Mouse (Mus musculus) myocyte (in vitro differentiated cells): Measurements from ENCODE around the gene Tgm5. TPM values are rescaled to one million over a fixed set of nuclear protein-coding genes. Genes with fewer than 3 reads are reported as not detected.

ENCODE experiments used
- H3K27me3 ChIP-seq: one replicate; pipeline ENCODE4 v1.6.1; 2011; ENCODE audit not compliant: control insufficient read depth, insufficient read depth, insufficient read length
- H3K36me3 ChIP-seq: one replicate; pipeline ENCODE4 v1.6.1; 2011; ENCODE audit not compliant: control insufficient read depth, insufficient read depth
- H3K4me2 ChIP-seq: one replicate; pipeline ENCODE4 v1.6.1; 2011; ENCODE audit warnings: low read depth, control low read depth
- H3K4me3 ChIP-seq: one replicate; pipeline ENCODE4 v1.5.1; 2011; ENCODE audit warnings: mild to moderate bottlenecking, control low read depth, moderate library complexity
- H3K79me2 ChIP-seq: one replicate; pipeline ENCODE4 v1.6.1; 2011; ENCODE audit not compliant: control insufficient read depth, insufficient read depth
- H3ac ChIP-seq: one replicate; pipeline ENCODE4 v1.6.1; 2011; ENCODE audit not compliant: control insufficient read depth, insufficient read length
- CEBPB ChIP-seq: IDR thresholded peaks from 2 replicates; pipeline ENCODE4 v1.6.1; 2011; ENCODE audit warnings: mild to moderate bottlenecking, moderate library complexity; ENCODE audit not compliant: poor library complexity, insufficient read depth, severe bottlenecking
- E2F4 ChIP-seq: IDR thresholded peaks from one replicate; pipeline ENCODE4 v1.6.1; 2011; ENCODE audit warnings: mild to moderate bottlenecking, control low read depth, moderate library complexity; ENCODE audit not compliant: insufficient read depth
- MAX ChIP-seq: IDR thresholded peaks from one replicate; pipeline ENCODE4 v1.6.1; 2011; ENCODE audit warnings: low read depth, mild to moderate bottlenecking, control low read depth
- MYOD1 ChIP-seq, 3 experiments: IDR thresholded peaks; one replicate each; pipeline ENCODE4 v1.6.1; 2011; ENCODE audit warnings: control low read depth in 2 of 3, low read depth in 2 of 3, mild to moderate bottlenecking in 2 of 3, moderate library complexity in 1 of 3; ENCODE audit not compliant: insufficient read length in 2 of 3, control insufficient read depth in 1 of 3
- MYOG ChIP-seq, 3 experiments: IDR thresholded peaks; one replicate each; pipeline ENCODE4 v1.6.1; 2011; ENCODE audit warnings: control low read depth in 2 of 3, low read depth in 2 of 3, mild to moderate bottlenecking in 2 of 3; ENCODE audit not compliant: insufficient read length in 2 of 3, control insufficient read depth in 1 of 3, insufficient read depth in 1 of 3
- POLR2A ChIP-seq: IDR thresholded peaks from one replicate; pipeline ENCODE4 v1.6.1; 2011; ENCODE audit warnings: low read depth, mild to moderate bottlenecking, control low read depth, moderate library complexity; ENCODE audit not compliant: insufficient read length
- POLR2AphosphoS2 ChIP-seq: IDR thresholded peaks from one replicate; pipeline ENCODE4 v1.6.1; 2011; ENCODE audit warnings: low read depth, control low read depth; ENCODE audit not compliant: insufficient read length
- REST ChIP-seq: IDR thresholded peaks from one replicate; pipeline ENCODE4 v1.6.1; 2011; ENCODE audit warnings: mild to moderate bottlenecking, control low read depth, moderate library complexity; ENCODE audit not compliant: insufficient read depth, insufficient read length
- SRF ChIP-seq: IDR thresholded peaks from one replicate; pipeline ENCODE4 v1.6.1; 2011; ENCODE audit warnings: low read depth; ENCODE audit not compliant: control insufficient read depth, insufficient read length
- TCF12 ChIP-seq: IDR thresholded peaks from one replicate; pipeline ENCODE4 v1.6.1; 2011; ENCODE audit warnings: mild to moderate bottlenecking, control low read depth; ENCODE audit not compliant: poor library complexity, insufficient read depth, severe bottlenecking
- TCF3 ChIP-seq: IDR thresholded peaks from one replicate; pipeline ENCODE4 v1.6.1; 2011; ENCODE audit warnings: low read depth, control low read depth; ENCODE audit not compliant: insufficient read length
- USF1 ChIP-seq: IDR thresholded peaks from one replicate; pipeline ENCODE4 v1.6.1; 2011; ENCODE audit warnings: low read depth, mild to moderate bottlenecking, control low read depth, moderate library complexity
- polyA plus RNA-seq: library from polyadenylated mRNA; unstranded; fragments of >200 nt; fragmentation: generic; extraction: Trizol; gene quantifications from one replicate; pipeline ENCODE4 v1.2.1, GENCODE M21; 2012; ENCODE audit warnings: missing spikeins

Gene Tgm5
- polyA plus RNA-seq, 1 experiment, result 0.54 TPM

DNA sequence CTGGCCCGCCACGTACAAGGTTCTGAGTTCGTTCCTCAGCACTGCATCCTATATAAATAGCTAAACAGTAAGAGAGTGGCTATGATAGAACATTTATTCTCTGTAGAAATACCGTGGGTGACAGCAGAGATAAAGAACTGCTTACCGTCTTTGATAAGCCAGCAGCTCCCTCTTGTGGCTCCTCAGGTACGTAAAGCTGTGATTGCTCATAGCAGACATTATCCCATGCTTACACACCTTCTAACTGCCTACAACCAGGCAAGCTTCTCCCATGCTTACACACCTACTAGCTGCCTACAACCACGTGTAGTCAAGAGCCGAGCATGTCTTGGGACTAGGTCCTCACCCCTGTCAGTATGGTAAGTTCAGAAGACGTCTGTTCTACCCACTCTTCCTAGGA is 16.4 kb upstream of the Tgm5 start:
- H3ac ChIP-seq, result no peak overlapping the region
- H3K36me3 ChIP-seq, result no peaks in the 10 kb centered on the region
- no peaks in the 10 kb centered on the region for H3K79me2 ChIP-seq
- H3K4me3 ChIP-seq, result no peak overlapping the region
- TF ChIP-seq POLR2A, result no peak
- TF ChIP-seq MYOG (IDR thresholded peaks at IDR 0.05; ENCODE audit: control insufficient read depth in 1 of 3, insufficient read depth in 1 of 3, insufficient read length in 2 of 3, low read depth in 2 of 3), result no peak
- no peak for TF ChIP-seq SRF
- TF ChIP-seq TCF3, result no peak
- peak overlapping the region; percentile 46 for H3K4me2 ChIP-seq
- peaks cover 15% of the 10 kb centered on the region for H3K27me3 ChIP-seq

DNA sequence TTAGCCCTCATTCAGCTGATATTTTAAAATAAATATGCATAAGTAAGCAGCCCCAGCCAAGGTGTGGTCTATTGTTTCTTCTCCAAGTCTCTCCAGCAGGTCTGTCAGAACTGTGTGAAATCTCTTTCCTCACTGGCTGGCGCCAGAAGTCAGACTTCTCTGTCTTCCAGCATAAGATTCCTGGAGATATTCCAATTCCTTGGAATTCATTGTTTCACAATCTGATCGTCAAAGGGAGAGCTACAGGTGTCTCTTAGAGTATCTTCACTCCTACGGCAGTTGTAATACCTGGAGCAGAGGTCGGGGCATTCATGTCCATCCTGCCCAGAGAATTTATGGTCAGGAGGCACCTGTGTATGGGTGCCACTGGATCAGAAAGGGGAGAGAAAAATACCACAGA is 4.1 kb upstream of the Tgm5 start:
- Histone ChIP-seq H3K4me3 (no peak overlapping the region), H3K36me3 (no peaks in the 10 kb centered on the region), H3K27me3 (no peaks in the 10 kb centered on the region), H3K4me2 (no peak overlapping the region), H3ac (no peak overlapping the region), H3K79me2 (no peaks in the 10 kb centered on the region)
- TF ChIP-seq TCF3, result no peak
- no peak for TF ChIP-seq POLR2A
- no peak for TF ChIP-seq POLR2AphosphoS2

- H3ac ChIP-seq, result no peak overlapping the region
- H3K27me3 ChIP-seq, result no peaks in the 10 kb centered on the region
- H3K79me2 ChIP-seq, result no peaks in the 10 kb centered on the region
- no peak overlapping the region for H3K4me2 ChIP-seq
- H3K36me3 ChIP-seq, result no peaks in the 10 kb centered on the region
- TF ChIP-seq REST, result no peak
- TF ChIP-seq POLR2A, result no peak
- TF ChIP-seq CEBPB, result no peak
- TF ChIP-seq TCF3, result no peak
- no peak for TF ChIP-seq TCF12
- no peak for TF ChIP-seq SRF
- TF ChIP-seq MYOD1 (IDR thresholded peaks at IDR 0.05; ENCODE audit: control insufficient read depth in 1 of 3, insufficient read length in 2 of 3, low read depth in 2 of 3), result no peak
- no peak for TF ChIP-seq USF1
- TF ChIP-seq MAX, result no peak
- no peak overlapping the region for H3K4me3 ChIP-seq
Measured at GRCm38 (mm10) chr2:121088507-121088906, 2.9 kb upstream of the Tgm5 start.

DNA sequence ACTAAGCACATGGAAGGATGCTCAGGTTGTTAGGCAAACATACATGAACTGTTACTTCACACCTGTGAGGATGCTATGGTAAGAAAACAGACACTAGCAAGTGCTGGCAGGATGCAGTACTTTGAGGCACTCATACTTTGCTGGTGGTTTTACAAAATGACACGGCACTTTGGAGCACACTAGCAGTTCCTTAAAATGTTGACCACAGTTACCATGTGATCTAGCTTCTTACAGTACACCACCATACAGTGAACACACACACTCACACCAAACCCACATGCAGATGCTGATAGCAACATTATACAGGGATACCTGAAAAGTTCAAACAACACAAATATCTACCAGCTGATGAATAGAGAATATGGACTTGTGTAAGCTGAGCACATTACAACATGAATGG is 3.0 kb downstream of the Tgm5 start:
- Histone ChIP-seq H3ac (no peak overlapping the region), H3K4me2 (no peak overlapping the region), H3K79me2 (no peaks in the 10 kb centered on the region), H3K4me3 (no peak overlapping the region), H3K27me3 (peaks cover 7% of the 10 kb centered on the region), H3K36me3 (no peaks in the 10 kb centered on the region)
- no peak for TF ChIP-seq USF1
- TF ChIP-seq CEBPB, result no peak
- no peak for TF ChIP-seq REST
- no peak for TF ChIP-seq POLR2A

DNA sequence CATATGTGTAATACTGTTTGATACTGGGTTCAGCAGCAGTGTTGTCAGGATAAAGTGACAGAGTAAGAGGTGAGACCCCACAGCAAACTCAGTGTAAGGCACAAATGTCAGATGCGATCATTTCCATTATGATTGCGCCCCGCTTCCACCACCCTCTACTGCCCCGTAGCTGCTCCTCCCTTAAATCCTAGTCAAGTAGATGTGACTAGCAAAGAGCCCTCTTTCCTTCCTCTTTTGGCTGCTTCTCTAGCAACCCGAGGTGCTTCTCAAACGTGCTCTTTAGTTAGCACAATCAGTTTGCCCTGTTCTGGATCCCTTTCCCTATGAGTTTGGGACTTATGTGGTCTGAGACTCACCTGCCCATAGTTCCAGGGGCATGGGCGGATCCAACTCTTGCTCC is 10.9 kb downstream of the Tgm5 start:
- Histone ChIP-seq H3K27me3 (peaks cover 7% of the 10 kb centered on the region), H3K79me2 (no peaks in the 10 kb centered on the region), H3K4me2 (no peak overlapping the region), H3ac (no peak overlapping the region), H3K4me3 (no peak overlapping the region), H3K36me3 (no peaks in the 10 kb centered on the region)
- TF ChIP-seq CEBPB, result no peak
- no peak for TF ChIP-seq MAX
- TF ChIP-seq TCF3, result no peak
- no peak for TF ChIP-seq SRF
- no peak for TF ChIP-seq POLR2AphosphoS2
- TF ChIP-seq REST, result no peak
- TF ChIP-seq MYOD1 (IDR thresholded peaks at IDR 0.05; ENCODE audit: control insufficient read depth in 1 of 3, insufficient read length in 2 of 3, low read depth in 2 of 3), result no peak
- no peak for TF ChIP-seq MYOG (IDR thresholded peaks at IDR 0.05; ENCODE audit: control insufficient read depth in 1 of 3, insufficient read depth in 1 of 3, insufficient read length in 2 of 3, low read depth in 2 of 3)
- TF ChIP-seq E2F4, result no peak
- no peak for TF ChIP-seq USF1
- no peak for TF ChIP-seq POLR2A

GRCm38 (mm10) chr2:121071871-121072270 is 13.8 kb downstream of the Tgm5 start:
- Histone ChIP-seq H3ac (no peak overlapping the region), H3K27me3 (no peaks in the 10 kb centered on the region)
- no peak for TF ChIP-seq MYOD1 (IDR thresholded peaks at IDR 0.05; ENCODE audit: control insufficient read depth in 1 of 3, insufficient read length in 2 of 3, low read depth in 2 of 3)
- no peak for TF ChIP-seq MYOG (IDR thresholded peaks at IDR 0.05; ENCODE audit: control insufficient read depth in 1 of 3, insufficient read depth in 1 of 3, insufficient read length in 2 of 3, low read depth in 2 of 3)
- no peak for TF ChIP-seq TCF12
- TF ChIP-seq MAX, result no peak
- TF ChIP-seq POLR2A, result no peak
- no peak for TF ChIP-seq CEBPB
- TF ChIP-seq USF1, result no peak
- TF ChIP-seq E2F4, result no peak
- TF ChIP-seq SRF, result no peak
- no peak for TF ChIP-seq REST
- no peak for TF ChIP-seq POLR2AphosphoS2
- TF ChIP-seq TCF3, result no peak

More at GRCm38 (mm10) chr2:121071871-121072270, 13.8 kb downstream of the Tgm5 start:
- H3K79me2 ChIP-seq, result no peaks in the 10 kb centered on the region
- no peak overlapping the region for H3K4me3 ChIP-seq
- H3K4me2 ChIP-seq, result no peak overlapping the region
- no peaks in the 10 kb centered on the region for H3K36me3 ChIP-seq
